Mouse (Mus musculus) gastrocnemius, adult 18-20 months (tissue): ENCODE results near the gene Pdzd2. TPM values are rescaled to one million over a fixed set of nuclear protein-coding genes. Genes with fewer than 3 reads are reported as not detected.

ENCODE experiments used
- DNase-seq: peaks from one replicate; pipeline ENCODE4 v3.0.0; 2021; ENCODE audit warnings: low spot score
- total RNA-seq, 2 experiments: library from RNA; stranded (reverse); gene quantifications; 2 replicates each; pipeline ENCODE4 v1.2.3; 2021

The Pdzd2 gene
- total RNA-seq, 2 experiments from 2014 or later, result 14.1 to 16.3 TPM

DNA sequence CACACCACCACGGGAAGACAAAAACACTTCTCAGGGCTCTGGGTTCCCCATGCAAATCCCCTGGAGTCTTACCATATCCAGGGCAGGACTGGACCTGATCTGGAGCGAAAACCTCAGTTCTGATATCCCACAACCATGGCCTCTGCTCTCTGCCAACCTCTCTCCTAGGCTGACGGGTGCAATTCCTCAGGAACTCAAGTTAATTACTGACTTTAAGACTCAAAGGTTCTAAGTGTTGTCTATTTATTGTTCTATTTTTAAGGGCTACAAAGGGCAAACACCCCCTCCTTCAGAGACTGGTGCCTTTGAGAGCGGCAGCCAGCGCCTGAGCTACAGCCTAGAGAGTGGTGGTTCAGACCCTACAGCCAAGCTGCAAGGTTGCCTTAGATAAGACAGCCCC, 65.7 kb downstream of the Pdzd2 start:
- DNase-seq, result no peak

DNA sequence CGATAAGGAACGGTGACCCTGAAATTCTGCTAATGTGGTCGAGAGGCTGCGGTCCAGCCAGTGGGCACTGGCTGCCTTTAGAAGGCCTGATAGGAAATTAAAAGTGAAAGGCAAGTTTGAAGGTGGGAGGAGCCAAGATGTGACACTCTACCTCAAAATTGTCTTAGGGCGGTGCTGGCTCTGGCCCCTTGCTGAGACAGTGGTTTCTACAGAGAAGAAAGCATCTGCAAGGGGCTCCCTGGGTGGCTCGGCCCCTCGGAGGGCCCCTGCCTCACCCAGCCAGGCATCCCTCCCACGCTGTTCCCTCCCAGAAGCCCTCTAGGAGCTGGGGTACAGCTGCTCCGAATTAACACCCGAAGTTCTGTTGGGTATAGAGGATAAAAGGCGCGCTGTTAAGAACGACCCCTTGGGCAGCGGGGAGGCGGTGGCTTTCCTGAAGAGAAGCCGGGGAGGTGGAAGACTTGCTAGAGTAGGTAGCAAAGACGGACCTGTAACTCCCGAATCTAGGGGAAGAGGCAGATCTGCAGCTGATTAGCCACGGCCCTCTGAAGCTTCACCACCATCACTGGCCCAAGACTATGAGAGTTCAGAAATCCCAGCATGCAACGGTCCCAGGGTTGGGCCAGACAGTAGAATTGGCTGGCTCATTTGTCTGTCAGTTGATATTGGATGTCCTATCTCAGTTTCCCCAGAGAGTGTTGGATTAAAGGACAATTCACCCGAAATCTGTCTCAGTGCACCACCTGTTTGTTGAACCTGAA, 71.8 kb downstream of the Pdzd2 start:
- no peak for DNase-seq

DNA sequence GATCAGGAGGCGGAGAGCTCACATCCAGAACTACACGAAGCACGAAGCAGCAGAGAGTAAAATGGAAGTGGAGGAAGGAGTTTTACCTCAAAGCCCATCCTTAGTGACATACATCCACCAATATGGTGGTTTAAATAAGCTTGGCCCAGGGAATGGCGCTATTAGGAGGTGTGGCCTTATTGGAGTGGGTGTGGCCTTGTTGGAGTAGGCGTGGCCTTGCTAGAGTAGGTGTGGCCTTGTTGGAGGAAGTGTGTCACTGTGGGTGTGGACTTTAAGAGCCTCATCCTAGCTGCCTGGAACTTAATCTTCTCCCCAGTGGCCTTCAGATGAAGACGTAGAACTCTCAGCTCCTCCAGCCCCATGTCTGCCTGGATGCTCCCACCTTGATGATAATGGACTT, 73.8 kb downstream of the Pdzd2 start:
- DNase-seq, result no peak

GRCm38 (mm10) chr15:12663351-12663750, 76.4 kb downstream of the Pdzd2 start:
- DNase-seq, result no peak

DNA sequence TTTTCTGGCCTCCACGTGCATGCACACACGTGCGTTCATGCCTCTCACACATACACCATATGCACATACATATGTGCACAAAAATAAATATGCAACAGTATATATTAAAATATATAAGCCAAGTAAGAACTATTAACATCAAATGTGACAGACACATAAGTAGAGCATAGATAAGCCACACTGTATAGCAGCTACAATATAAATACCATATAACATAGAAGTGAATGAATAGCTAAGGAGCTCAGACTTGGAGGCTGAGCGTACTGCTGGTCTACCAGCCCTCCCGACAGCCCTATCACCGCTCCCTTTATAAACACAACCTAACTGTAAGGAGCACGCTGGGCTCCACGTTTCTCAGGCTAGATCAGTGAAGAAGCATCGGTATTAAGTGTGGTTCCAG, 79.4 kb downstream of the Pdzd2 start:
- no peak for DNase-seq

GRCm38 (mm10) chr15:12655959-12656662, 83.6 kb downstream of the Pdzd2 start:
- DNase-seq, result no peak

- DNase-seq, result no peak
Measured at GRCm38 (mm10) chr15:12655316-12655715, 84.4 kb downstream of the Pdzd2 start.

GRCm38 (mm10) chr15:12652336-12653031, 87.2 kb downstream of the Pdzd2 start:
- DNase-seq, result no peak

GRCm38 (mm10) chr15:12650236-12650635, 89.5 kb downstream of the Pdzd2 start:
- DNase-seq, result no peak

DNA sequence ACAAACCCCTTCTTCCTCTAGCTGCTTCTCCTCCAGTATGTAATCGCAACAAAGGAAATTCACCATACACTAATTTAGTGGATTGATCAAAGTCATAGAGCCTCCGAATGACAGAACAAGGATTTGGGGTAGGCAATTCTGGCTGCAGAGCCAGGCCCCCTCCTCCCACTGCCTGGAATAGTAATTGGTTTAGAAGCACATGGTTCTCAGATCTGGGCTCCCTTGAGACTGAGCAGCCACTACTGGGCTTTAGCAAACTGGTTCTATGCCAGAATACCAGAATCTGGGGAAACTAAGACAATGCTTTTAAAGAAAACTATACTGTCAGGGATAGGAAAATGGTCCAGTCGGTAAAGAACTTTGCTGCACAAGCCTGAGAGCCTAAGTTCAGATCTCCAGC, 90.0 kb downstream of the Pdzd2 start:
- no peak for DNase-seq

DNA sequence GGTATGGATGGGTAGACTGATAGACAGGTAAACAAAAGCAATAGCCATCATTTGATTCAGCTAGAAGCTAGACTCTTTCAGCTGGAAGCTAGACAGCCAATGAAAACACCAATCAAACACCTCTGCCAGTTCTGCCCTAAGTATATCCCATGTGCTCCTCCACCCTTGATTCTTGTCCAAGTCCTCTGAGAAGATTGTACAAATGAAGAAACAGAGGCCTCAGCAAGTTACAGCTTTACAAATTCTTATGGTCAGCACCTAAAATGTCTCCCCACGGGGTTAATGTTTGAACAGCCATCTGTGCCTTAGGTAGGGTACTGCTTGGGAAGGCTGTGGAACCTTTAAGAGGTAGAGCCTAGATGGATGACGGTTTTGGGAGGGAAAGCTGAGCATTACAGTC, 90.6 kb downstream of the Pdzd2 start:
- no peak for DNase-seq

GRCm38 (mm10) chr15:12640755-12641154, 99.0 kb downstream of the Pdzd2 start:
- DNase-seq, result peak; percentile 28

DNA sequence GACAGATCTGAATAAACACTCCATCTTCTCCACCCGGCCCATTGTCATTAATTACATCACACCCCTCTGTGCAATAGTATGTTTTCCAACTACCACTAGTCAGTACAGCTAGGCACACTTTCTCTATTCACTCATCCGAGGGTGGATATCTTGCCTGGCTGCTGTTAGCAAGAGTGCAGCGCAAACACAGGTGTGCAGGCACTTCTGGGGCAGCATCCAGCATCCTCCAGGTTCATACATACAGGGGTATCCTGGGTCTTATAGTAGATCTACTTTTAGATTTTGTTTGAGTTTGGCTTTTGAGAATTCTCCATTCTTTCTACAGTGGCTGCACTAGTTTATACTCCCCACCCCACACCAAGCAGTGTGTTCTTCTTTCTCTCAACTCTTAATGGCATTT, 99.9 kb downstream of the Pdzd2 start:
- DNase-seq, result no peak

GRCm38 (mm10) chr15:12639181-12639580, 100.5 kb downstream of the Pdzd2 start:
- no peak for DNase-seq

DNA sequence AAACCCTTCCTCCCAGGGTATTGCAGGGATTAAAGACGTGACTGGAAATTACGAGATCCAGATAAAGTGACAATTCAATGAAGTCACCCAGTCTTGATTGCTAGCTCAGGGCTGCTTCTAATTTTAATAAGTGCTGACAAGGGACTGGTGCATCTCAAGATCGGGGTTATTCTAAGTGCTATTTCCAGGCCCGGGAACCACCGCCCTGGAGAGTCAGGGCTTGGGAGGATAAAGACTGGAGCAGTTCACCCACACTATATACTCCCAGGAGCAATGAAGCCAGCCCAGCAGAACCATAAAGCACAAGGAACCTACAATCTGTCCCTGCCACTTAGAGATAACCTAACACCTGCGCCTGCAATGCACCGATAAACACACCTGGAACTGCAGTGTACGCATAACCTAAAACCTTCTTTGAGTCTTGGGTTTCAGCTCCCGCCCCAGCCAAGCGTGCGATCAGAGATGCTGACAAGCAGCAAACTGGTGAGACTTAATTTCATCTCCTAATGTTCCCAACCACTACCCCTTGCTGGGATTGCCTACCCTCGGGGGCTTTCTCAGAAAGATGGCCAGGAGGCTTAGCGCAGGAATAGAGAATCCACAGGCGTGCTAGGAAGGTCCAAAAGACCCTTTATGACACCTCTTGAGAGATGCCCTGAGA, 101.2 kb downstream of the Pdzd2 start:
- DNase-seq, result no peak

- no peak for DNase-seq
Measured at GRCm38 (mm10) chr15:12637511-12637910, 102.2 kb downstream of the Pdzd2 start.

DNA sequence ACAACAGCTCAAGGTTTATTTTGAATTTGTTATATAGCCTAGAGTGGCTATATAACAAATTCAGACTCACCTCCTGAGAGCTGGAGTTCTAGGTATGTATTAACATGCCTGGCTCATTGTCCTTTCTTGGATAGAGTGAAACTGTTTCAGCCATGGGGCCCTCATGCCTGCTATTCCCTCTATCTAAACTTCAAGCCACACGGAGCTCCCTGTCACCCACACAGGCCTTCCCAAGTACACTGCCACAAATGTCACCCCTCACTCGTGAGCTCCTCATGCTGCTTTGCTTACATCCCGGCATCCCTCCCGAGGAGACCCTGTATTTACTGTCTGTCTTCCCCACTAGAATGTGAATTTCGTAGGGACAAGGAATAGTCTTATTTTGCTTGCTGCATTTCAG, 103.3 kb downstream of the Pdzd2 start:
- DNase-seq, result no peak

DNA sequence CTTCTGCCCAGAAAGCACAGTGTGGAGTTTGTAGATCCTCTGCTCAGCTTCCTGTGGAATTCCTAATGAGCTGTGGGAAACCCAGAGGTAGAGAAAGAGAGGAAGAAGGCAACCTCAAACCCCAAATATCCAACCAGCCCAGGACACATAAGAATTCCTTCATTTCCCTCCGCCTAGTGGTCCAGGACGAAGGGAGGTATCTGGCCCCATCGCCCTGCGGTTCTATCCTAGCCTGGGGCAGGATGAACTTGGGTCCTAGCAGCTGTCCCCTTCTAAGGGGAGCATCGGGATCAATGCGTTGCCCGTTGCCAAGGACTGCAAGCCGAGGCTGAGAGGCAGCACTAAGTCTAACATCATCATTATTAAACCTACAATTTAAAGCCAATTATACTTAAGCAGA, 104.8 kb downstream of the Pdzd2 start:
- DNase-seq, result no peak

GRCm38 (mm10) chr15:12629164-12629563, 110.6 kb downstream of the Pdzd2 start:
- DNase-seq, result no peak

GRCm38 (mm10) chr15:12628451-12628850, 111.3 kb downstream of the Pdzd2 start:
- no peak for DNase-seq

GRCm38 (mm10) chr15:12626930-12627329, 112.8 kb downstream of the Pdzd2 start:
- DNase-seq, result no peak

GRCm38 (mm10) chr15:12626166-12626565, 113.6 kb downstream of the Pdzd2 start:
- no peak for DNase-seq
